Mouse (Mus musculus) common myeloid progenitor, adult 5-6 weeks (primary cell): Measurements from ENCODE around the gene Maf. TPM values are rescaled to one million over a fixed set of nuclear protein-coding genes. Genes with fewer than 3 reads are reported as not detected.

Experiments
- ATAC-seq: replicated peaks from 2 replicates; pipeline ENCODE4 v1.8.0; 2016; ENCODE audit warnings: low read depth, mild to moderate bottlenecking, moderate TSS enrichment, inconsistent platforms; ENCODE audit not compliant: poor library complexity, severe bottlenecking
- total RNA-seq: library from RNA; stranded (forward); fragments of 200-1000, 187-1606 nt; gene quantifications from 2 replicates; pipeline ENCODE4 v1.2.3, GENCODE M21; 2017

Gene Maf
- total RNA-seq, 1 experiment from 2014 or later = 0.18 TPM

- ATAC-seq = peak; percentile 40
Measured at GRCm38 (mm10) chr8:115706861-115707730, 498 bp downstream of the Maf start.

- ATAC-seq = no peak
Measured at GRCm38 (mm10) chr8:115706411-115706860, 1.2 kb downstream of the Maf start.

- peak; percentile 39 for ATAC-seq
Measured at GRCm38 (mm10) chr8:115705591-115706110, 1.9 kb downstream of the Maf start.

GRCm38 (mm10) chr8:115703056-115703455 is 4.5 kb downstream of the Maf start:
- no peak for ATAC-seq

- no peak for ATAC-seq
Measured at GRCm38 (mm10) chr8:115701001-115701400, 6.6 kb downstream of the Maf start.

GRCm38 (mm10) chr8:115699151-115699550 is 8.4 kb downstream of the Maf start:
- no peak for ATAC-seq

- ATAC-seq = no peak
Measured at GRCm38 (mm10) chr8:115697410-115697809, 10.2 kb downstream of the Maf start.

- ATAC-seq = no peak
Measured at GRCm38 (mm10) chr8:115696661-115697060, 10.9 kb downstream of the Maf start.

GRCm38 (mm10) chr8:115687349-115687748 is 20.2 kb downstream of the Maf start:
- no peak for ATAC-seq

GRCm38 (mm10) chr8:115683309-115683708 is 24.3 kb downstream of the Maf start:
- ATAC-seq = no peak

- no peak for ATAC-seq
Measured at GRCm38 (mm10) chr8:115679539-115679938, 28.1 kb downstream of the Maf start.

- ATAC-seq = no peak
Measured at GRCm38 (mm10) chr8:115664866-115665265, 42.7 kb downstream of the Maf start.

- peak; percentile 68 for ATAC-seq
Measured at GRCm38 (mm10) chr8:115650110-115650521, 57.5 kb downstream of the Maf start.

GRCm38 (mm10) chr8:115645139-115645538 is 62.5 kb downstream of the Maf start:
- no peak for ATAC-seq

GRCm38 (mm10) chr8:115641936-115642335 is 65.7 kb downstream of the Maf start:
- ATAC-seq = no peak

- ATAC-seq = no peak
Measured at GRCm38 (mm10) chr8:115639951-115640350, 67.6 kb downstream of the Maf start.

- ATAC-seq = no peak
Measured at GRCm38 (mm10) chr8:115636751-115637150, 70.8 kb downstream of the Maf start.
